15 mouse cellular contexts compared by ENCODE assay signal in genomic region chr7:24450585-24451017, GRCm38 (mm10). TPM values are rescaled to one million over a fixed set of nuclear protein-coding genes. Genes with fewer than 3 reads are reported as not detected.
DNase-seq lines count a peak whose midpoint lies in the region; ATAC-seq and TF ChIP-seq lines count a peak whose summit lies in the region.
"Had no signal": no experiment of that assay in that cellular context is flagged by ENCODE, and none has a peak within 500 bp of the region (broad histone marks: within the 10 kb centered on the region; RNA-seq: fewer than 3 reads in every experiment).

No protein-coding gene starts in this region.

- H3K4me1 ChIP-seq in lung, embryonic 16.5 days (replicated peaks; ENCODE audit: control insufficient read depth, insufficient read depth, low read length), result no peaks in the 10 kb centered on the region
- peaks cover 10% of the 10 kb centered on the region for H3K4me1 ChIP-seq in ES-Bruce4 (ENCODE audit: control insufficient read depth, insufficient read depth, low read length)
- no peaks in the 10 kb centered on the region for H3K4me1 ChIP-seq in intestine, embryonic 15.5 days (replicated peaks)
- no peaks in the 10 kb centered on the region for H3K4me1 ChIP-seq in cerebellum, adult 2 months (ENCODE audit: control insufficient read depth, insufficient read depth, low read length)
- H3K4me1 ChIP-seq: forebrain, embryonic 10.5 days; neural tube, embryonic 13.5 days had no signal

- peak; percentile 39; the same call in 1 of the 2 replicates for ATAC-seq in lung, embryonic 16.5 days (ENCODE audit: low read depth)
- ATAC-seq in intestine, embryonic 15.5 days, result peak; percentile 56
- peak; percentile 45 for ATAC-seq in neutrophil, adult 5-6 weeks (ENCODE audit: extremely low read depth, insufficient number of reproducible peaks, low FRiP score, poor library complexity, severe bottlenecking)
- ATAC-seq in activated CD4-positive, CD25-positive, alpha-beta regulatory T cell, adult 4 months, result no peak

- peak; percentile 75 for TF ChIP-seq EP300 in ES-Bruce4 (IDR thresholded peaks at IDR 0.05; ENCODE audit: insufficient read depth, low read depth, low read length)

- WGBS in lung, embryonic 16.5 days, result 50% methylated on average over 9 of the region's 9 CpGs
- WGBS in intestine, embryonic 15.5 days, result 48% methylated on average over 9 of the region's 9 CpGs
- WGBS in cerebellum, adult 2 months, result 75% methylated on average over 9 of the region's 9 CpGs

- no peak overlapping the region for H3K27ac ChIP-seq in lung, embryonic 16.5 days (ENCODE audit: low read length)
- H3K27ac ChIP-seq in ES-Bruce4 (ENCODE audit: insufficient read depth, low read length), result no peak overlapping the region
- H3K27ac ChIP-seq in intestine, embryonic 15.5 days, result no peak overlapping the region
- no peak overlapping the region for H3K27ac ChIP-seq in cerebellum, adult 2 months (ENCODE audit: insufficient read depth, low read length)
- H3K27ac ChIP-seq: forebrain, embryonic 10.5 days; kidney, postnatal 0 days; macrophage; neural tube, embryonic 13.5 days had no signal

- H3K9me3 ChIP-seq in lung, embryonic 16.5 days (ENCODE audit: control insufficient read depth, low read length), result no peaks in the 10 kb centered on the region
- H3K9me3 ChIP-seq in ES-Bruce4 (replicated peaks; ENCODE audit: control insufficient read depth, insufficient read depth, low read length, poor library complexity, severe bottlenecking), result no peaks in the 10 kb centered on the region
- no peaks in the 10 kb centered on the region for H3K9me3 ChIP-seq in intestine, embryonic 15.5 days
- H3K9me3 ChIP-seq: neural tube, embryonic 13.5 days had no signal

- no peak for DNase-seq in lung, postnatal 14 days
- no peak for DNase-seq in ovary, postnatal 36 days (ENCODE audit: low spot score)
- no peak for DNase-seq in cerebellum, adult 2 months
- DNase-seq: adrenal gland, postnatal 10 days; gastrocnemius, postnatal 14 days had no signal

- H3K4me3 ChIP-seq in lung, embryonic 16.5 days (ENCODE audit: low read length), result no peak overlapping the region
- H3K4me3 ChIP-seq in ES-Bruce4 (ENCODE audit: low read depth, low read length), result no peak overlapping the region
- no peak overlapping the region for H3K4me3 ChIP-seq in intestine, embryonic 15.5 days (replicated peaks)
- H3K4me3 ChIP-seq in cerebellum, adult 2 months (replicated peaks; ENCODE audit: insufficient read depth, low read depth, low read length), result no peak overlapping the region
- H3K4me3 ChIP-seq: forebrain, embryonic 10.5 days; neural tube, embryonic 13.5 days had no signal

- H3K36me3 ChIP-seq in lung, embryonic 16.5 days (ENCODE audit: control insufficient read depth, insufficient read depth, low read length), result no peaks in the 10 kb centered on the region
- H3K36me3 ChIP-seq in ES-Bruce4 (ENCODE audit: control insufficient read depth, insufficient read depth, low read length, poor library complexity, severe bottlenecking), result no peaks in the 10 kb centered on the region
- no peaks in the 10 kb centered on the region for H3K36me3 ChIP-seq in intestine, embryonic 15.5 days
- H3K36me3 ChIP-seq: forebrain, embryonic 10.5 days; neural tube, embryonic 13.5 days had no signal

- H3K4me2 ChIP-seq in lung, embryonic 16.5 days (ENCODE audit: low read depth, low read length), result no peak overlapping the region
- H3K4me2 ChIP-seq in intestine, embryonic 15.5 days (replicated peaks), result no peak overlapping the region
- H3K4me2 ChIP-seq: neural tube, embryonic 13.5 days had no signal

- no peak overlapping the region for H3K9ac ChIP-seq in lung, embryonic 16.5 days (ENCODE audit: low read length)
- no peak overlapping the region for H3K9ac ChIP-seq in ES-Bruce4 (ENCODE audit: low read depth, poor library complexity, severe bottlenecking)
- no peak overlapping the region for H3K9ac ChIP-seq in intestine, embryonic 15.5 days
- H3K9ac ChIP-seq: neural tube, embryonic 13.5 days had no signal

- H3K27me3 ChIP-seq in lung, embryonic 16.5 days (ENCODE audit: control insufficient read depth, insufficient read depth, low read depth, low read length), result no peaks in the 10 kb centered on the region
- H3K27me3 ChIP-seq in ES-Bruce4 (ENCODE audit: control insufficient read depth, insufficient read depth, low read length, poor library complexity, severe bottlenecking), result no peaks in the 10 kb centered on the region
- no peaks in the 10 kb centered on the region for H3K27me3 ChIP-seq in intestine, embryonic 15.5 days (replicated peaks)
- no peaks in the 10 kb centered on the region for H3K27me3 ChIP-seq in cerebellum, adult 2 months (ENCODE audit: control insufficient read depth, insufficient read depth, low read length)
- H3K27me3 ChIP-seq: neural tube, embryonic 13.5 days had no signal

- TF ChIP-seq CTCF in ES-Bruce4 (IDR thresholded peaks at IDR 0.05; ENCODE audit: low read depth, low read length), result no peak
- no peak for TF ChIP-seq CTCF in cerebellum, adult 2 months (IDR thresholded peaks at IDR 0.05; ENCODE audit: borderline replicate concordance, insufficient read depth, low read depth, low read length)

- no peak for TF ChIP-seq POLR2A in ES-Bruce4 (IDR thresholded peaks at IDR 0.05; ENCODE audit: insufficient read depth, low read length)
- TF ChIP-seq POLR2A in cerebellum, adult 2 months (IDR thresholded peaks at IDR 0.05; ENCODE audit: borderline replicate concordance, insufficient read depth, low read length), result no peak

RNA-seq across cellular contexts. Expression of gene Irgc1, which starts 1.5 kb away (rescaled TPM):
- not detected in 2 replicates for polyA plus RNA-seq in lung, embryonic 16.5 days (2015; fragmentation: Nextera tagmentation; extraction: Ambion mirVana)
- not detected in 2 replicates for polyA plus RNA-seq in ES-Bruce4 (2011; ENCODE audit: insufficient read depth, insufficient read length, low read depth, missing spikeins)
- polyA plus RNA-seq in intestine, embryonic 15.5 days (2015; fragmentation: Nextera tagmentation; extraction: Ambion mirVana), result not detected in 2 replicates
- 3.1 and 4.4 TPM in 2 replicates for total RNA-seq in neutrophil, adult 5-6 weeks (2017)
- polyA plus RNA-seq in activated CD4-positive, CD25-positive, alpha-beta regulatory T cell, adult 4 months (2017; shearing (Covaris generic)), result not detected
- polyA plus RNA-seq in cerebellum, adult 2 months (2012; rRNA removed), result not detected in 2 replicates
- total RNA-seq: heart, postnatal 25 days had no signal
- polyA plus RNA-seq: forebrain, embryonic 10.5 days; kidney, postnatal 0 days; macrophage; neural tube, embryonic 13.5 days had no signal

RNA-seq across cellular contexts. Expression of gene Plaur, which starts 11.7 kb away (rescaled TPM):
- polyA plus RNA-seq in lung, embryonic 16.5 days (2015; fragmentation: Nextera tagmentation; extraction: Ambion mirVana), result 17.6 and 19.7 TPM in 2 replicates
- polyA plus RNA-seq in ES-Bruce4 (2011; ENCODE audit: insufficient read depth, insufficient read length, low read depth, missing spikeins), result 29.5 and 38.0 TPM in 2 replicates
- polyA plus RNA-seq in intestine, embryonic 15.5 days (2015; fragmentation: Nextera tagmentation; extraction: Ambion mirVana), result 8.7 and 10.5 TPM in 2 replicates
- 209 and 221 TPM in 2 replicates for total RNA-seq in neutrophil, adult 5-6 weeks (2017)
- polyA plus RNA-seq in activated CD4-positive, CD25-positive, alpha-beta regulatory T cell, adult 4 months (2017; shearing (Covaris generic)), result 1 to 10 TPM; 1.1 to 1.5 TPM
- polyA plus RNA-seq in cerebellum, adult 2 months (2012; rRNA removed), result 0.79 and 0.97 TPM in 2 replicates

RNA-seq across cellular contexts. Expression of gene Cadm4, which starts 31.2 kb away (rescaled TPM):
- polyA plus RNA-seq in lung, embryonic 16.5 days (2015; fragmentation: Nextera tagmentation; extraction: Ambion mirVana), result 1.4 and 1.8 TPM in 2 replicates
- polyA plus RNA-seq in ES-Bruce4 (2011; ENCODE audit: insufficient read depth, insufficient read length, low read depth, missing spikeins), result 10.4 and 12.2 TPM in 2 replicates
- polyA plus RNA-seq in intestine, embryonic 15.5 days (2015; fragmentation: Nextera tagmentation; extraction: Ambion mirVana), result 2.8 and 3.3 TPM in 2 replicates
- not detected in 2 replicates for total RNA-seq in neutrophil, adult 5-6 weeks (2017)
- not detected for polyA plus RNA-seq in activated CD4-positive, CD25-positive, alpha-beta regulatory T cell, adult 4 months (2017; shearing (Covaris generic))
- 285 and 312 TPM in 2 replicates for polyA plus RNA-seq in cerebellum, adult 2 months (2012; rRNA removed)
- polyA plus RNA-seq: macrophage had no signal

RNA-seq across cellular contexts. Expression of gene Smg9, which starts 51.2 kb away (rescaled TPM):
- polyA plus RNA-seq in lung, embryonic 16.5 days (2015; fragmentation: Nextera tagmentation; extraction: Ambion mirVana), result 22.7 and 24.6 TPM in 2 replicates
- 25.5 and 37.9 TPM in 2 replicates for polyA plus RNA-seq in ES-Bruce4 (2011; ENCODE audit: insufficient read depth, insufficient read length, low read depth, missing spikeins)
- 19.6 and 21.8 TPM in 2 replicates for polyA plus RNA-seq in intestine, embryonic 15.5 days (2015; fragmentation: Nextera tagmentation; extraction: Ambion mirVana)
- 30.7 and 33.6 TPM in 2 replicates for total RNA-seq in neutrophil, adult 5-6 weeks (2017)
- polyA plus RNA-seq in activated CD4-positive, CD25-positive, alpha-beta regulatory T cell, adult 4 months (2017; shearing (Covaris generic)), result 10 to 100 TPM; 24.1 to 31.0 TPM
- 89.3 and 95.5 TPM in 2 replicates for polyA plus RNA-seq in cerebellum, adult 2 months (2012; rRNA removed)

RNA-seq across cellular contexts. Expression of gene Zfp428, which starts 56.2 kb away (rescaled TPM):
- polyA plus RNA-seq in lung, embryonic 16.5 days (2015; fragmentation: Nextera tagmentation; extraction: Ambion mirVana), result 30.4 and 31.8 TPM in 2 replicates
- polyA plus RNA-seq in ES-Bruce4 (2011; ENCODE audit: insufficient read depth, insufficient read length, low read depth, missing spikeins), result 12.3 and 13.1 TPM in 2 replicates
- polyA plus RNA-seq in intestine, embryonic 15.5 days (2015; fragmentation: Nextera tagmentation; extraction: Ambion mirVana), result 32.0 and 36.6 TPM in 2 replicates
- 0.49 TPM in 1 of 2 replicates, not detected in the other for total RNA-seq in neutrophil, adult 5-6 weeks (2017)
- not detected for polyA plus RNA-seq in activated CD4-positive, CD25-positive, alpha-beta regulatory T cell, adult 4 months (2017; shearing (Covaris generic))
- polyA plus RNA-seq in cerebellum, adult 2 months (2012; rRNA removed), result 68.5 and 68.6 TPM in 2 replicates

Comparison
In these comparisons a context has a peak if more than half of its experiments do, and no peak if none do; other contexts are left out.
1. RNA of gene Cadm4, which starts 31.2 kb away (polyA plus RNA-seq): 285 to 312 TPM in cerebellum, adult 2 months; 10.4 to 12.2 TPM in ES-Bruce4, 2.8 to 3.3 TPM in intestine, embryonic 15.5 days, 1.4 to 1.8 TPM in lung, embryonic 16.5 days and not detected in activated CD4-positive, CD25-positive, alpha-beta regulatory T cell, adult 4 months; every median in the first group is over 10 times any median in the second.